Mouse (Mus musculus) adrenal gland, postnatal 36 days (tissue): ENCODE measurements around the gene Adgrg7. TPM values are rescaled to one million over a fixed set of nuclear protein-coding genes. Genes with fewer than 3 reads are reported as not detected.

ENCODE experiments used
- DNase-seq, 2 experiments: peaks; one replicate each; pipeline ENCODE4 v3.0.0; 2021; ENCODE audit warnings: mixed read lengths in 1 of 2
- total RNA-seq, 2 experiments: library from RNA; stranded (reverse); gene quantifications; 2 replicates each; pipeline ENCODE4 v1.2.3; 2021

Gene Adgrg7
- total RNA-seq, 2 experiments from 2014 or later, result 0.10 TPM; not detected in 1

- no peak for DNase-seq
Observed at GRCm38 (mm10) chr16:56710071-56710470, 85.6 kb downstream of the Adgrg7 start.

- no peak for DNase-seq
Observed at GRCm38 (mm10) chr16:56705731-56706130, 89.9 kb downstream of the Adgrg7 start.

- no peak for DNase-seq
Observed at GRCm38 (mm10) chr16:56700898-56701297, 94.8 kb downstream of the Adgrg7 start.

GRCm38 (mm10) chr16:56696448-56696847 lies 99.2 kb downstream of the Adgrg7 start:
- DNase-seq, result no peak

- DNase-seq, result no peak
Observed at GRCm38 (mm10) chr16:56690715-56691114, 104.9 kb downstream of the Adgrg7 start.

GRCm38 (mm10) chr16:56686747-56687146 lies 108.9 kb downstream of the Adgrg7 start:
- DNase-seq, result no peak

GRCm38 (mm10) chr16:56681010-56681645 lies 114.5 kb downstream of the Adgrg7 start:
- DNase-seq, result no peak

GRCm38 (mm10) chr16:56677146-56677545 lies 118.5 kb downstream of the Adgrg7 start:
- peak in 1 of 2 experiments; percentile 23 for DNase-seq

Other genes starting within 250 kb of the Adgrg7 start
- gene Tfg, start 78.4 kb downstream of the Adgrg7 start, total RNA-seq, result 10 to 100 TPM; 66.5 to 67.4 TPM
- gene Tmem45a, start 90.3 kb upstream of the Adgrg7 start, total RNA-seq, result 1 to 10 TPM; 3.0 to 7.6 TPM
- not detected for gene Lnp1, start 132.2 kb upstream of the Adgrg7 start, total RNA-seq